Mouse (Mus musculus): ENCODE measurements around the gene Dennd4a.

Gene Dennd4a

GRCm38 (mm10) chr9:64913406-64913805 lies 102.3 kb downstream of the Dennd4a start:
- in situ Hi-C loops (cut with MboI, MseI) = no loop called here

GRCm38 (mm10) chr9:64913973-64914372 lies 102.8 kb downstream of the Dennd4a start:
- in situ Hi-C loops (cut with MboI, MseI) = no loop called here

DNA sequence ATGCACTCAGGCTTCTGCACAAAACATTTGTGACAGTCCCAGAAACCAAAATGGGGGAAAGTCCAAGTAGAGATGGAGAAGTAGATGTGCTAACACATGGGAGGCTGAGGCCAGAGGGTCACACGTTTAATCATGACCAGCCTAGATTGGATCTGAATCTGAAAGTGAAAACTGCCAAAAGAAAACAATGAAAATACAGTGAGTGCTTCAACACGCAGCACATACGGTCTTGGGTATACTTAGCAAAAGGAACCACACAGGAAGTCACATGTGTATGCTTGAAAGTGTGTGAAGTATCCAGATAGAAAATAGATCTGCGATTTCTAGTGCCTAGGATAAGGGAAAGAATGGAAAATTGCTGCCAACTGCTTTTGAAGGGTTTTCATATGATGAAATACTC lies 103.5 kb downstream of the Dennd4a start:
- in situ Hi-C loops (cut with MboI, MseI) = no loop called here

DNA sequence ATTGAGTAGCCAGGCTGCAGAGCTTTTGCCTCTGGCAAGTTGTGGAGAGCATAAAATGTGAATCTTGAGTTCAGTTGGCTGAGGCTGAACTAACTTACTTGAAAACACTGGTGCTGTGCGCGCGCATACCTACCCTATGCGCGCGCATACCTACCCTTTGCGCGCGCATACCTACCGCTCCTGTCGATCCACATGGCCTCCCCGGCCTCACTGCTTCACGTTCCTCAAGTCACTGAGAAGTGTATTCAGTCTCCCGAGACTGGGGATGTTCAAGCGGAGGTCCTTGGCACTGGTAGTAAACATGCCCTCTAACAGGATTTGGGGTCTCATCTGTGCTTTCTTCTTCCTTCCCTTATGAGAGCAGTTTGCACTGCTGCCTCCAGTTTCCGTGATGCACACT lies 107.4 kb downstream of the Dennd4a start:
- in situ Hi-C loops (cut with MboI, MseI) = no loop called here

GRCm38 (mm10) chr9:64925771-64926170 lies 114.6 kb downstream of the Dennd4a start:
- in situ Hi-C loops (cut with MboI, MseI) = no loop called here

DNA sequence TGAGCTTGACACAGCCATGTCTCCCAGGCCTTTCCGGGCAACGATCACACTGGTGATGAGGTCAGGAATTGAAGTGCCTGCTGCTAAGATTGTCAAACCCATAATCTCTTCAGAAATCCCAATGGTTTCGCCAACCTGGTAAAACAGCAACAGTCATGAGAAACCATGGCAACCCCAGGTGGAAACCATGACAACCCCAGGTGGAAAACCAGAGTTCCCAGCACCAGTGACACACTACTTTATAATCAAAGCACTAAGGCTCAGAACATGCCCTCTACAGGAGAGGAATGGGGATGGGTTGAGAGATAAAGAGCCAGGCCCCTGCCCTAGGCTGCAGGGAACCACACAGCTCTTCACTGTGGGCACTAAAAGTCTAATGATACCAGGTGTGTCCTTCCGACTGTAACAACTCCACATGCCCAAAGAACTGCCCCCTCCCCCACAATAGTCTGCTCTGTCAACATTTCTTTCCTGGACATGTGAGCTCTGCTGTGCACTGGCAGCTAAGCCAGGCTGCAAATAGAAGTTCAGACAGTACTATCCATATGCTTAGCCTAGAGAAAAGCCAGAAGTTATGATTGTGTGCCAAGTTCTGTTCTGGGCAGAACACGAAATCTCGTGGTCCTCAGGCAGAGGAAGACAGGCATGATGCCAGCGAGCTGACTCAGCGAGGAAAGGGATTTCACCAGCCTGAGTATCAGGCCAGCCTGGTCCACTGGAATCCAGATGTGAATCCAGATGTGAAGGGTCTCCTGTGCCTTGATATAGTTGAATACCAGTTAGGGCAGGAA lies 115.3 kb downstream of the Dennd4a start:
- in situ Hi-C loops (cut with MboI, MseI) = no loop called here

- in situ Hi-C loops (cut with MboI, MseI) = no loop called here
Measured at GRCm38 (mm10) chr9:64930256-64930655, 119.1 kb downstream of the Dennd4a start.

GRCm38 (mm10) chr9:64931751-64932610 lies 120.8 kb downstream of the Dennd4a start:
- in situ Hi-C loops (cut with MboI, MseI) = no loop called here

DNA sequence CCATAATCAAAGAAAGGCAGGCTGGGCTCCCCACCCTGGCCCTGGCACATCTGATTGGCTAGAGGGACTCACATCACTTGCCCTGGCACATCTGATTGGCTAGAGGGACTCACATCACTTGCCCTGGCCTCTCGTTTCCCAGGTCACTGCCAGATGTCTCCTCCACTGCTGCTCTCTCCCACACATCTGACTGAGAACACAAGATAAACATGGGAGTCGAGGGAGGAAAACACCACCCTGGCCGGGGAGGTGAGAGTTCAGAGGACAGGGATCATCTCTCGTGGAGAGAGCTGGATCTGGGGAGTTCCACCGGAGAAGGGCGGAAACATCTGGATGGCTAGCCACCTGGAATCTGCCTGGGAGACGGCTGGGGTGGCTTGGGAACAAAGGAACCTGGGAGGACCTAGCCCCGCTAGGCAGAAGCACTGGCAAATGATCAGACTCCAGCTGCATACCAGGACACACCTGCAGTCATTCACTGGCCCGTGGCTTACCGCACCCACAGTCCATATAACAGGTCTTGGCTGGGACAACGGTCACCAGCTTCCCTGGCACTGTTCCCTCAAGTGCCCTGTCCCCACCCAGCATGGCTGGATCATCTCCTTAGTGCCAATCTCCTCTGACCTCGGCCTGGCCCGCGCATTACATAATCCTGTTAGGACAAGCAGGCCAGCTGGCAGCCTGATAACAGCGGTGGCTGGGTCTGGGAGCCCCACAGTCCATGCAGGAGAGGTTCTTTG lies 123.0 kb downstream of the Dennd4a start:
- in situ Hi-C loops (cut with MboI, MseI) = no loop called here

GRCm38 (mm10) chr9:64936508-64936907 lies 125.4 kb downstream of the Dennd4a start:
- in situ Hi-C loops (cut with MboI, MseI) = no loop called here

DNA sequence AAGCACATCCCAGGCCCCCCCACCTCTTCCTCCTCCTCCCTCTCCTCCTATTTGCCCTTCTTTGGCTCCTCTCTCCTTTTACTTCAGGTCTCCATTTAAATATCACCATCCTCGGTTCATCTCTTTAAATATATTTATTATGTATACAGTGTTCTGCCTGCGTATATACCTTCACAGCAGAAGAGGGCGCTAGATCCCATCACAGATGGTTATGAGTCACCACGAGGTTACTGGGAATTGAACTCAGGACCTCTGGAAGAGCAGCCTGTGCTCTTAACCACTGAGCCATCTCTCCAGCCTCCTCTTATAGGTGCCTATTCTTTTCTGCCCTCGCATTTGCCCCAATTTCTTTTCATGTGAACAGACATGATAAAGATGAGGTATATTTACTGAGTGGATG lies 126.4 kb downstream of the Dennd4a start:
- in situ Hi-C loops (cut with MboI, MseI) = no loop called here

- in situ Hi-C loops (cut with MboI, MseI) = no loop called here
Measured at GRCm38 (mm10) chr9:64938535-64938934, 127.4 kb downstream of the Dennd4a start.

DNA sequence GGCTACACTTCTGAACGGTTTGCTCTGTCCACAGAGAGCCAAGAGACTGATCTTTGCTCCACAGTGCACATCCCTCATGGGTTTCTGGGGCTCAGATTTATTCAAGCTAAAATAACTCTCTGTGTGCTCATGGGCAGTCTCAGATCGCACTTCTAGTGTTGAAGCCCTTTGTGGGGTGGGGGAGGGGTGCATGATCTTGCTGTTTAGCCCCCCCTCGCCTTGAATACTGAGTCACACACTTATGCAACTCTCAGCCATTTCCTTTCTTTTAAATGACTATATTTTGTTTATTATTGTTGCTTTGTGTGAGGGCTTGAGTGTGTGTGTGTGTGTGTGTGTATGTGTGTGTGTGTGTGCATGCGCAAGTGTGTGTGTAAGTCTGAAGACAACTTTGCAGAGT lies 128.1 kb downstream of the Dennd4a start:
- in situ Hi-C loops (cut with MboI, MseI) = no loop called here

DNA sequence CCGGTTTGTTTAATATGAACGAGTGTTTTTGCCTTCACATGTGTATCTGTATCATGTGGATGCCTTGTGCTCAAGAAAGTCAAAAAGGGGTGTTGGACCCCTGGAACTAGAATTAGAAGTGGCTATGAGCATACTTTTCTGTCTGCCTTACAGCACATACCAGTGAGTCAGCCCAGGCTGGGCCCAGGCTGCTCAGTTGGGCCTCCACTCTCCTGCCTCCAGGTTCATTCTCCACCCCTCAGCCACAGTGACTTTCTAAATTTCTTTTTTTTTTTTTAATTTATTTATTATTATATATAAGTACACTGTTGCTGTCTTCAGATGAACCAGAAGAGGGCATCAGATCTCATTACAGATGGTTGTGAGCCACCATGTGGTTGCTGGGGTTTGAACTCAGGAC lies 128.7 kb downstream of the Dennd4a start:
- in situ Hi-C loops (cut with MboI, MseI) = loop anchor here (10.0 kb wide), 2 partner anchors 825 to 955 kb away; partner anchors contain the start of gene Lctl (in 1 of the 2)

DNA sequence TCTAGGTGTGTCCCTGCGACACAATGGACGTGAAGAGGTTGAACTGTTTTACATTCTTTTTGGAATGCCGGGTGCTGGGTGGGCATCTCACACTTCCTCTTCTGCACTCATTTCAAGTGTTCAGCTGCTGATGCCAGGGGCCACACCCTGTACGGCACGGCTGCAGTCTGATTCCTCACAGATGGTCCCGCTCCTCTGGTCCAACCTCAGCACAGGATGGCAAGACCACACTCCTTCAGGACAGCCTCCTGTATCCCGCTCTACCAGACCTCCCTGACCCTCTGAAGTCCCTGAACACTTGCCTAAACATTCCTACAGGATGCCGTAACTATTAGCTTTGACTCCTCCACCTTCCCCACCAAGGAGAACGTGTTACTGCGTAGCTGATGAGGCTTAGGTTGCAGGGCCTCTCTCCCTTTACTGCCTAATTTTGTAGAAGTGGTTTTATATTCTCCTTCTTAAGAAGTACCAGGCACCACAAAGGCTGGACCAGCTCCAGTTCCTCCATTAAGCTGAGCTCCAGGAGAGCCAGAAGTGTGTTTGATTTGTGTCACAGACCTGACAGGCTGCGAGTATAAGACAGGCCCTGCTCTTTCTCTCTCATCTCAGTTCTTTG lies 129.7 kb downstream of the Dennd4a start:
- in situ Hi-C loops (cut with MboI, MseI) = loop anchor here (10.0 kb wide), 2 partner anchors 826 to 956 kb away; partner anchors contain the start of gene Lctl (in 1 of the 2)

DNA sequence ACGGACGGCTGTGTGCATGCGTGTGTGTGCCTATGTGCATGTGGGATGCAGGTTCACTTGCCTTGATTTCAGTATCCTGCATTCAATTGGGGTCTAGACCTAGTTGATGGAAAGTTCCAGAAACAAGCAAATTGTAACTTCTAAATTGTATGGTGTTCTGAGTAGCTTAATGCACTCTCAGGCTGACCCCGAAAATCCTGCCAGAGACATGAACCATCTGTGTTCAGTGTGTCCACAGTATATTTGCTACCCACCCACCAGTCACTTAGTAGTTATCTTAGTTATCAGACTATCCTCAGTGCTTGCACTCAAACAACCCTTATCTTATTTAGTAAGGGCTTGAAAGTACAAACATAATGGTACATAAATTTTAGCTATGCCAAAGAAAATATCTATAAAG lies 130.5 kb downstream of the Dennd4a start:
- in situ Hi-C loops (cut with MboI, MseI) = loop anchor here (10.0 kb wide), 2 partner anchors 827 to 957 kb away; partner anchors contain the start of gene Lctl (in 1 of the 2)

DNA sequence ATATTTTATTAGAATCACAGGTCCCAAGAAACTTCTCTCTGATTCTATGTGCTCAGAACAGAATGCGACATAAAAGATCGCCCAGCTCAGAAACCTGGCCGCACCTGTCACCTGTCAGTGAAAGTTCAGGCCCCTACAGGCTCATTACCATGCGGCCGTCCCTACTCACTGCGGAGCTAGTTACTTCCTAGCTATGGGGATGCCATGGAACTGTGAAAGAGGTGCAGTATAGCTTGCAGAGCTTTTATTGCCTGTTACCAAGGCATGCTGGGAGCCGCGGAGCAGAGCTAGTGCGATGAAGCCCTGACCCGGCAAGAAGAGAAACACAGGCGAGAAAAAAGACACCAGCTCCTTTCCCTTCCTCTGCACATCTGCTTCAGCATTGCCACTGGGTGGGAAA lies 132.9 kb downstream of the Dennd4a start:
- in situ Hi-C loops (cut with MboI, MseI) = loop anchor here (10.0 kb wide), 2 partner anchors 829 to 959 kb away; partner anchors contain the start of gene Lctl (in 1 of the 2)

- in situ Hi-C loops (cut with MboI, MseI) = loop anchor here (10.0 kb wide), 2 partner anchors 833 to 963 kb away; partner anchors contain the start of gene Lctl (in 1 of the 2)
Measured at GRCm38 (mm10) chr9:64947483-64948095, 136.4 kb downstream of the Dennd4a start.

DNA sequence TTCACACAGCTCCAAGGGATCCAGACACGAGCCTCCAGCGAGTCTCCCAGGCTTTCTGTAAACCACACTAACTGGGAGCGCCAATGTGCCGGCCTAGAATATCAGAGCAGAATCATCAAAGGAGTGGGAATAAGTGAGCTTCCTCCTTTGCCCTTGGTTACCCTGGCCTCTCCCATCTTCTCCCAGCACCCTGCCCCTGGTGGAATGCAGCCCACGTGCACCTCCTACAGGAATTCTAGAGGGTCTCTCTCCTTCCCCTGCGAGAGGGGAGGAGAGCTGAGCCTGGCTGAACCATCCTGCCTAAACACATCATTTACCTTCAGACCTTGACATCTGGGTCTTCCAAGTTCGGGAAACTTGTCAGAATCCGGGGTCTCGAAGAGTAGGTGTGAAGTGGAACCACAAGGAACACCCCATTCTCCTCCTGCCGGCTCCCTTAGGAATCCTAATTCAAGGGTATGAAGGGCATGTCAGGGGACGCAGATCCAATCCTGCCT lies 140.1 kb downstream of the Dennd4a start, which contains the start of gene Slc24a1:
Slc24a1 (minus strand) TSS at position 447 of the 497 bp plus-strand sequence.
- in situ Hi-C loops (cut with MboI, MseI) = no loop called here

- in situ Hi-C loops (cut with MboI, MseI) = no loop called here
Measured at GRCm38 (mm10) chr9:64952055-64952454, 140.9 kb downstream of the Dennd4a start.

Measured in T-helper 17 cell (primary cell).